Mouse (Mus musculus) CH12.LX (cell line): ENCODE results near the gene Tmppe. TPM values are rescaled to one million over a fixed set of nuclear protein-coding genes. Genes with fewer than 3 reads are reported as not detected.

ENCODE experiments used
- DNase-seq: peaks from one replicate; pipeline ENCODE4 v3.0.0-alpha.2; 2013; ENCODE audit errors: extremely low read depth
- H3K27ac ChIP-seq: 2 replicates; pipeline ENCODE4 v1.5.1; 2012; ENCODE audit warnings: low read depth, mild to moderate bottlenecking, control low read depth, moderate library complexity; ENCODE audit not compliant: insufficient read depth
- H3K27me3 ChIP-seq: replicated peaks from 2 replicates; pipeline ENCODE3; 2012; ENCODE audit warnings: inconsistent platforms
- H3K36me3 ChIP-seq, 2 experiments: replicated peaks in 1 of 2; 2 replicates each; pipeline versions ENCODE3 to v1.6.1; 2012; ENCODE audit warnings: inconsistent platforms in 1 of 2, low read length in 1 of 2, mild to moderate bottlenecking in 1 of 2, mixed read lengths in 1 of 2, moderate library complexity in 1 of 2; ENCODE audit not compliant: control insufficient read depth in 1 of 2, insufficient read depth in 1 of 2
- H3K4me1 ChIP-seq, 2 experiments: 2 replicates each; pipeline ENCODE4 v1.6.1; 2012; ENCODE audit warnings: inconsistent platforms in 1 of 2, moderate library complexity in 1 of 2; ENCODE audit not compliant: insufficient read depth in 2 of 2, control insufficient read depth in 1 of 2
- H3K4me2 ChIP-seq: 2 replicates; pipeline ENCODE4 v1.6.1; 2012; ENCODE audit warnings: low read depth, mild to moderate bottlenecking, control low read depth; ENCODE audit not compliant: poor library complexity, insufficient read depth, severe bottlenecking
- H3K4me3 ChIP-seq, 3 experiments: fragments of 150-350 bp in 1 of 3; sonication (generic) in 1 of 3; replicated peaks in 1 of 3; 2 replicates each; pipeline versions ENCODE3 to v1.5.1; 2011 to 2012; ENCODE audit warnings: low read depth in 2 of 3, low read length in 2 of 3, mild to moderate bottlenecking in 2 of 3, moderate library complexity in 2 of 3, control low read depth in 1 of 3, improper control_type of control experiment in 1 of 3, inconsistent platforms in 1 of 3, mixed read lengths in 1 of 3; ENCODE audit not compliant: poor library complexity in 1 of 3
- H3K79me2 ChIP-seq: replicated peaks from 2 replicates; pipeline ENCODE4 v1.6.1; 2012; ENCODE audit warnings: mild to moderate bottlenecking, moderate library complexity; ENCODE audit not compliant: control insufficient read depth, poor library complexity, insufficient read depth, severe bottlenecking; ENCODE audit errors: extremely low read depth
- H3K9ac ChIP-seq: 2 replicates; pipeline ENCODE4 v1.6.1; 2012; ENCODE audit warnings: low read depth, mild to moderate bottlenecking, control low read depth, moderate library complexity; ENCODE audit not compliant: insufficient read depth
- H3K9me3 ChIP-seq: replicated peaks from 2 replicates; pipeline ENCODE3; 2012; ENCODE audit warnings: low read length, inconsistent platforms, mixed read lengths
- BHLHE40 ChIP-seq: IDR thresholded peaks from 2 replicates; pipeline ENCODE4 v1.6.1; 2011; ENCODE audit warnings: mild to moderate bottlenecking, low read depth, low read length, improper control_type of control experiment
- CTCF ChIP-seq, 2 experiments: IDR thresholded peaks in 1 of 2; conservative IDR thresholded peaks in 1 of 2; 2 replicates each; pipeline ENCODE4 v1.5.1; 2011 to 2012; ENCODE audit warnings: low read depth in 2 of 2, low read length in 2 of 2, improper control_type of control experiment in 1 of 2, inconsistent platforms in 1 of 2, mild to moderate bottlenecking in 1 of 2, moderate library complexity in 1 of 2
- E2F4 ChIP-seq: IDR thresholded peaks from 2 replicates; pipeline ENCODE4 v1.6.1; 2011; ENCODE audit warnings: low read depth, low read length, improper control_type of control experiment; ENCODE audit not compliant: insufficient replicate concordance
- ELF1 ChIP-seq: IDR thresholded peaks from 2 replicates; pipeline ENCODE4 v1.6.1; 2014; ENCODE audit warnings: low read depth, mild to moderate bottlenecking, inconsistent platforms, low read length, improper control_type of control experiment
- EP300 ChIP-seq: IDR thresholded peaks from 2 replicates; pipeline ENCODE4 v1.6.1; 2011; ENCODE audit warnings: low read length, improper control_type of control experiment
- ETS1 ChIP-seq: conservative IDR thresholded peaks from 2 replicates; pipeline ENCODE4 v1.6.1; 2012; ENCODE audit warnings: low read depth, mild to moderate bottlenecking, inconsistent platforms, low read length, improper control_type of control experiment, moderate library complexity
- GABPA ChIP-seq: IDR thresholded peaks from 2 replicates; pipeline ENCODE4 v1.6.1; 2012; ENCODE audit warnings: low read depth, low read length, improper control_type of control experiment, inconsistent platforms; ENCODE audit not compliant: insufficient replicate concordance
- HCFC1 ChIP-seq: IDR thresholded peaks from 2 replicates; pipeline ENCODE4 v1.6.1; 2012; ENCODE audit warnings: low read depth, mild to moderate bottlenecking, inconsistent platforms, low read length, improper control_type of control experiment
- JUN ChIP-seq: IDR thresholded peaks from 2 replicates; pipeline ENCODE4 v1.6.1; 2011; ENCODE audit warnings: low read depth, mild to moderate bottlenecking, low read length, improper control_type of control experiment, moderate library complexity; ENCODE audit not compliant: insufficient read depth
- JUND ChIP-seq: conservative IDR thresholded peaks from 2 replicates; pipeline ENCODE4 v1.6.1; 2011; ENCODE audit warnings: low read depth, low read length, improper control_type of control experiment
- KAT2A ChIP-seq: IDR thresholded peaks from 2 replicates; pipeline ENCODE4 v1.6.1; 2012; ENCODE audit warnings: low read length, improper control_type of control experiment, inconsistent platforms; ENCODE audit not compliant: insufficient replicate concordance
- MAFK ChIP-seq: IDR thresholded peaks from 2 replicates; pipeline ENCODE4 v1.6.1; 2011; ENCODE audit warnings: low read length, improper control_type of control experiment; ENCODE audit not compliant: insufficient replicate concordance
- MAX ChIP-seq: IDR thresholded peaks from 2 replicates; pipeline ENCODE4 v1.6.1; 2011; ENCODE audit warnings: low read length, improper control_type of control experiment
- MAZ ChIP-seq: IDR thresholded peaks from 2 replicates; pipeline ENCODE4 v1.6.1; 2012; ENCODE audit warnings: low read depth, mild to moderate bottlenecking, inconsistent platforms, low read length, improper control_type of control experiment, moderate library complexity
- MXI1 ChIP-seq: IDR thresholded peaks from 2 replicates; pipeline ENCODE4 v1.6.1; 2011; ENCODE audit warnings: mild to moderate bottlenecking, low read depth, low read length, improper control_type of control experiment
- MYC ChIP-seq: IDR thresholded peaks from 2 replicates; pipeline ENCODE4 v1.6.1; 2011; ENCODE audit warnings: low read depth, mild to moderate bottlenecking, improper control_type of control experiment, low read length
- NELFE ChIP-seq: IDR thresholded peaks from 2 replicates; pipeline ENCODE4 v1.6.1; 2011; ENCODE audit warnings: low read depth, low read length, improper control_type of control experiment
- NRF1 ChIP-seq: IDR thresholded peaks from 2 replicates; pipeline ENCODE4 v1.6.1; 2014; ENCODE audit warnings: low read depth, mild to moderate bottlenecking, inconsistent platforms, low read length, improper control_type of control experiment, moderate library complexity
- POLR2A ChIP-seq: IDR thresholded peaks from 2 replicates; pipeline ENCODE4 v1.6.1; 2011; ENCODE audit warnings: low read depth, mild to moderate bottlenecking, improper control_type of control experiment, low read length
- POLR2AphosphoS2 ChIP-seq: IDR thresholded peaks from 2 replicates; pipeline ENCODE4 v1.6.1; 2011; ENCODE audit warnings: low read depth, low read length, improper control_type of control experiment
- RAD21 ChIP-seq: IDR thresholded peaks from 2 replicates; pipeline ENCODE4 v1.6.1; 2011; ENCODE audit warnings: low read depth, mild to moderate bottlenecking, low read length, improper control_type of control experiment, moderate library complexity
- SMC3 ChIP-seq: IDR thresholded peaks from 2 replicates; pipeline ENCODE4 v1.6.1; 2011; ENCODE audit warnings: low read depth, low read length, improper control_type of control experiment
- TBP ChIP-seq: conservative IDR thresholded peaks from 2 replicates; pipeline ENCODE4 v1.6.1; 2011; ENCODE audit warnings: low read depth, low read length, improper control_type of control experiment
- UBTF ChIP-seq: IDR thresholded peaks from 2 replicates; pipeline ENCODE4 v1.6.1; 2012; ENCODE audit warnings: low read depth, mild to moderate bottlenecking, inconsistent platforms, low read length, improper control_type of control experiment, moderate library complexity
- USF1 ChIP-seq: IDR thresholded peaks from 2 replicates; pipeline ENCODE4 v1.6.1; 2014; ENCODE audit warnings: low read depth, mild to moderate bottlenecking, inconsistent platforms, low read length, improper control_type of control experiment
- USF2 ChIP-seq: conservative IDR thresholded peaks from 2 replicates; pipeline ENCODE4 v1.6.1; 2011; ENCODE audit warnings: low read depth, low read length, improper control_type of control experiment
- ZKSCAN1 ChIP-seq: IDR thresholded peaks from 2 replicates; pipeline ENCODE4 v1.6.1; 2012; ENCODE audit warnings: low read depth, inconsistent platforms, low read length, improper control_type of control experiment, borderline replicate concordance
- ZNF384 ChIP-seq: IDR thresholded peaks from 2 replicates; pipeline ENCODE4 v1.6.1; 2012; ENCODE audit warnings: low read depth, low read length, improper control_type of control experiment, inconsistent platforms
- dilution Hi-C: fragments of 300-500 bp; cut with MboI; formaldehyde crosslinking; loops from 2 replicates; pipeline ENCODE4 v1.14.3; 2020; ENCODE audit warnings: low sequenced_read_pairs; ENCODE audit not compliant: extremely low pct_unique_long_range_greater_than_20kb, extremely low pct_ligation_motif_present
- in situ Hi-C: fragments of 300-500 bp; cut with MboI; formaldehyde crosslinking; loops from 3 replicates; pipeline ENCODE4 v1.14.3; 2019; ENCODE audit warnings: low sequenced_read_pairs, low pct_ligation_motif_present, low pct_unique_long_range_greater_than_20kb, mixed read lengths
- polyA plus RNA-seq: library from polyadenylated mRNA; unstranded; fragments of >175 nt; gene quantifications from 2 replicates; pipeline ENCODE4 v1.2.1, GENCODE M21; 2012; ENCODE audit warnings: low read depth; ENCODE audit not compliant: insufficient read length
- total RNA-seq, 2 experiments: library from RNA; depleted of rRNA; stranded (reverse); fragments of 300-350 nt in 1 of 2; fragments of >200 nt in 1 of 2; gene quantifications; 2 replicates each; pipeline ENCODE4 v1.2.3; 2012 to 2014

The Tmppe gene
- total and polyA plus RNA-seq, 3 experiments = 3.2 to 8.2 (median 7.3) TPM

DNA sequence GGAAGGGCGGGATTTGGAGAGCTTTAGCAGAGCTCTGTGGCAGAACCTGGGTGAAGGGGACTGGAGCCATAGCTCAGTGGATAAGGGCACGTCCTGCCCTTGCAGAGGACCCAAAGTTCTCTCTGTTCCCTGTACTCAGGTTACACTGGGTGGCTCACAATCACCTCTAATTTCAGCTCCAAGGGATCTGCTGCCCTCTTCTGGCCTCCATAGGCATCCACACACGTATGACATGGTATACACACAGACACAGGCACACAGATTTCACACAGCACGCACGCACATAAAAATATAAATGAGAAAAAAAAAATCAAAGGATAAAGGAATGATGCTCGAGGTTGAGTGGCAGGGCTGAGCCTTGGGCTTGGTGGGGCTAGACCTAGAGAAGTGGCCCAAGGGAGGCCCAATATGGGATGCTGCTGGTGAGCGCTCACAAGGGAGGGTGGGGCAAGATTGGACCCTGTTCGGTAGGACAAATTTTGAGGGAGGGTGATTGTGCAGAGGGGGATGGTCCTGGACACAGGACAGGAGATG lies 11.5 kb upstream of the Tmppe start:
- TF ChIP-seq CTCF (conservative IDR thresholded peaks at IDR 0.05 in 1 of 2, IDR thresholded peaks at IDR 0.05 in 1 of 2; ENCODE audit: low read depth in 2 of 2, low read length in 2 of 2) = peak in 1 of 2 experiments; percentile 40; a peak in 1 of 4 replicates
- TF ChIP-seq HCFC1 = no peak
- 0 out of 2 replicates have a peak, but pooled peaks have one; percentile 23 for TF ChIP-seq MAZ
- no peak for TF ChIP-seq ETS1
- no peak for TF ChIP-seq GABPA
- no peak for TF ChIP-seq ZNF384
- TF ChIP-seq, all 38 proteins: peak for 2
- Histone ChIP-seq H3K27me3 (no peaks in the 10 kb centered on the region), H3K9ac (peak overlapping the region; percentile 15; the same call in 1 of the 2 replicates), H3K27ac (no peak overlapping the region), H3K4me2 (peak overlapping the region; percentile 49), H3K36me3 (peaks cover 13 to 39% of the 10 kb centered on the region in 2 experiments), H3K4me3 (peak overlapping the region; percentile 50 to 100 (median 92)), H3K79me2 (no peaks in the 10 kb centered on the region), H3K9me3 (no peaks in the 10 kb centered on the region), H3K4me1 (peaks cover 5 to 30% of the 10 kb centered on the region in 2 experiments)
- in situ Hi-C loops (loop anchor here (10.0 kb wide), 2 partner anchors 55 to 395 kb away; partner anchors contain the start of gene Bcl2a1c), dilution Hi-C loops (no loop called here)
- peak; percentile 46 for DNase-seq

DNA sequence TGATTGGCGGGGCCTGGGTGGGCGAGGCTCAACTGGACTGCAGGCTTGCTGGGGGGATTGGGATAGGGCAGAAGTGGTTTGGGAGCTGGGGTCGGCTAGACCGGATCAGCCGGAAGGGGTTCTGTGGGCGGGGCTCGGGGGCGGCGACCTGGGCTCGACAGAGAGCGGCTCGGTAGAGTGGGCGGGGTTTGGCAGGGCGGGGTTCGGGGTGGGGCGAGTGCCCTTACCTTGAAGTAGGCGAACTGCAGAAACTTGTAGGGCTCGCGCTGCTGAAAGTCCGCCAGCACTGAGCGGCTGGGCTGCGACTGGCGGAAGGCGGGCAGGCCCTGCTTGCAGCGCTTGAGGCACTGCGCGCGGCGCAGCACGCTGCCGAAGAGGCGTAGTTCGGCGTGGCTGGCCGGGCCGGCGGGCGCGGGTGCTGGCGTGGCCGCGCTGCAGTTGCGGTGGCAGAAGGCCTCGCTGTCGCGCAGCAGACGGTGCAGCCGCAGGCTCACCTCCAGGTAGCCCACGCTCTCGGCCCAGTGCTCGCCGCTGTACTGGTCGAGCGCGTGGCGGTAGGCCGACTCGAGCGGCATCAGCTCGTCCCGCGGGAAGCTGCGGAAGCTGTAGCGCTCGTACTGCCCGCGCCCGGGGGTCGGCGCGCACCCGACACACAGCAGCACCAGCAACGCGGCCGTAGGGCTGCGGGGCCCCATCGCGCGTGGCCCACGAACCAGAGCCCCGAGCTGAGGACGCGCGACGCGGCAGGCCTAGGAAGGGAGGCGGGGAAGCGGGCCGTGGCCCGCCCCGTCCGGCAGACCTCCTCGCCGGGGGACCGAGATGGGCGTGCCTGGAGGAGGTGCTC lies 10.8 kb upstream of the Tmppe start, which contains the start of gene Crtap:
Crtap (minus strand) TSS at position 771 of the 844 bp plus-strand sequence.
- Histone ChIP-seq H3K4me1 (peaks cover 5 to 30% of the 10 kb centered on the region in 2 experiments), H3K4me3 (peak within 1 kb of the TSS; percentile 51 to 100 (median 92)), H3K4me2 (peak within 1 kb of the TSS; percentile 52), H3K79me2 (no peaks in the 10 kb centered on the region), H3K27ac (peak within 1 kb of the TSS; percentile 85), H3K36me3 (peaks cover 7 to 32% of the 10 kb centered on the region in 2 experiments), H3K27me3 (no peaks in the 10 kb centered on the region), H3K9me3 (no peaks in the 10 kb centered on the region), H3K9ac (peak within 1 kb of the TSS; percentile 77)
- in situ Hi-C loops (loop anchor here (10.0 kb wide), 2 partner anchors 55 to 395 kb away; partner anchors contain the start of gene Bcl2a1c), dilution Hi-C loops (no loop called here)
- peak; percentile 84 for DNase-seq
- TF ChIP-seq ETS1 = no peak
- no peak for TF ChIP-seq KAT2A
- TF ChIP-seq UBTF = peak; percentile 70; the same call in 1 of the 2 replicates
- TF ChIP-seq E2F4 = no peak
- no peak; the same call in 1 of the 2 replicates for TF ChIP-seq ELF1
- TF ChIP-seq NRF1 = no peak; the same call in 1 of the 2 replicates
- peak; percentile 68 for TF ChIP-seq NELFE
- peak; percentile 84 for TF ChIP-seq POLR2A
- TF ChIP-seq SMC3 = no peak
- no peak for TF ChIP-seq JUND
- TF ChIP-seq MAZ = no peak
- no peak for TF ChIP-seq POLR2AphosphoS2
- peak; percentile 24; the same call in 1 of the 2 replicates for TF ChIP-seq MAX
- TF ChIP-seq MAFK = no peak
- TF ChIP-seq ZKSCAN1 = no peak
- TF ChIP-seq USF2 = no peak
- TF ChIP-seq BHLHE40 = no peak
- TF ChIP-seq MXI1 = peak; percentile 84
- no peak for TF ChIP-seq ZNF384
- TF ChIP-seq JUN = no peak
- TF ChIP-seq MYC = no peak
- no peak for TF ChIP-seq HCFC1
- no peak for TF ChIP-seq USF1
- no peak for TF ChIP-seq RAD21
- TF ChIP-seq TBP = 0 out of 2 replicates have a peak, but pooled peaks have one; percentile 42
- TF ChIP-seq EP300 = no peak
- TF ChIP-seq CTCF (conservative IDR thresholded peaks at IDR 0.05 in 1 of 2, IDR thresholded peaks at IDR 0.05 in 1 of 2; ENCODE audit: low read depth in 2 of 2, low read length in 2 of 2) = no peak
